Mouse (Mus musculus) myocyte (in vitro differentiated cells): ENCODE results near the gene Grwd1. TPM values are rescaled to one million over a fixed set of nuclear protein-coding genes. Genes with fewer than 3 reads are reported as not detected.

Experiments used
- H3K27me3 ChIP-seq: one replicate; pipeline ENCODE4 v1.6.1; 2011; ENCODE audit not compliant: control insufficient read depth, insufficient read depth, insufficient read length
- H3K36me3 ChIP-seq: one replicate; pipeline ENCODE4 v1.6.1; 2011; ENCODE audit not compliant: control insufficient read depth, insufficient read depth
- H3K4me2 ChIP-seq: one replicate; pipeline ENCODE4 v1.6.1; 2011; ENCODE audit warnings: low read depth, control low read depth
- H3K4me3 ChIP-seq: one replicate; pipeline ENCODE4 v1.5.1; 2011; ENCODE audit warnings: mild to moderate bottlenecking, control low read depth, moderate library complexity
- H3K79me2 ChIP-seq: one replicate; pipeline ENCODE4 v1.6.1; 2011; ENCODE audit not compliant: control insufficient read depth, insufficient read depth
- H3ac ChIP-seq: one replicate; pipeline ENCODE4 v1.6.1; 2011; ENCODE audit not compliant: control insufficient read depth, insufficient read length
- CEBPB ChIP-seq: IDR thresholded peaks from 2 replicates; pipeline ENCODE4 v1.6.1; 2011; ENCODE audit warnings: mild to moderate bottlenecking, moderate library complexity; ENCODE audit not compliant: poor library complexity, insufficient read depth, severe bottlenecking
- E2F4 ChIP-seq: IDR thresholded peaks from one replicate; pipeline ENCODE4 v1.6.1; 2011; ENCODE audit warnings: mild to moderate bottlenecking, control low read depth, moderate library complexity; ENCODE audit not compliant: insufficient read depth
- MAX ChIP-seq: IDR thresholded peaks from one replicate; pipeline ENCODE4 v1.6.1; 2011; ENCODE audit warnings: low read depth, mild to moderate bottlenecking, control low read depth
- MYOD1 ChIP-seq, 3 experiments: IDR thresholded peaks; one replicate each; pipeline ENCODE4 v1.6.1; 2011; ENCODE audit warnings: control low read depth in 2 of 3, low read depth in 2 of 3, mild to moderate bottlenecking in 2 of 3, moderate library complexity in 1 of 3; ENCODE audit not compliant: insufficient read length in 2 of 3, control insufficient read depth in 1 of 3
- MYOG ChIP-seq, 3 experiments: IDR thresholded peaks; one replicate each; pipeline ENCODE4 v1.6.1; 2011; ENCODE audit warnings: control low read depth in 2 of 3, low read depth in 2 of 3, mild to moderate bottlenecking in 2 of 3; ENCODE audit not compliant: insufficient read length in 2 of 3, control insufficient read depth in 1 of 3, insufficient read depth in 1 of 3
- POLR2A ChIP-seq: IDR thresholded peaks from one replicate; pipeline ENCODE4 v1.6.1; 2011; ENCODE audit warnings: low read depth, mild to moderate bottlenecking, control low read depth, moderate library complexity; ENCODE audit not compliant: insufficient read length
- POLR2AphosphoS2 ChIP-seq: IDR thresholded peaks from one replicate; pipeline ENCODE4 v1.6.1; 2011; ENCODE audit warnings: low read depth, control low read depth; ENCODE audit not compliant: insufficient read length
- REST ChIP-seq: IDR thresholded peaks from one replicate; pipeline ENCODE4 v1.6.1; 2011; ENCODE audit warnings: mild to moderate bottlenecking, control low read depth, moderate library complexity; ENCODE audit not compliant: insufficient read depth, insufficient read length
- SRF ChIP-seq: IDR thresholded peaks from one replicate; pipeline ENCODE4 v1.6.1; 2011; ENCODE audit warnings: low read depth; ENCODE audit not compliant: control insufficient read depth, insufficient read length
- TCF12 ChIP-seq: IDR thresholded peaks from one replicate; pipeline ENCODE4 v1.6.1; 2011; ENCODE audit warnings: mild to moderate bottlenecking, control low read depth; ENCODE audit not compliant: poor library complexity, insufficient read depth, severe bottlenecking
- TCF3 ChIP-seq: IDR thresholded peaks from one replicate; pipeline ENCODE4 v1.6.1; 2011; ENCODE audit warnings: low read depth, control low read depth; ENCODE audit not compliant: insufficient read length
- USF1 ChIP-seq: IDR thresholded peaks from one replicate; pipeline ENCODE4 v1.6.1; 2011; ENCODE audit warnings: low read depth, mild to moderate bottlenecking, control low read depth, moderate library complexity
- polyA plus RNA-seq: library from polyadenylated mRNA; unstranded; fragments of >200 nt; fragmentation: generic; extraction: Trizol; gene quantifications from one replicate; pipeline ENCODE4 v1.2.1, GENCODE M21; 2012; ENCODE audit warnings: missing spikeins

Grwd1 gene
- polyA plus RNA-seq, 1 experiment, result 36.2 TPM

GRCm38 (mm10) chr7:45783511-45784091, 47.1 kb downstream of the Grwd1 start, which contains the start of gene Lmtk3:
Lmtk3 (plus strand) TSS chr7:45783738.
- Histone ChIP-seq H3K4me2 (peak within 1 kb of the TSS; percentile 50), H3K4me3 (no peak within 1 kb of the TSS), H3ac (no peak within 1 kb of the TSS), H3K27me3 (peaks cover 41% of the 10 kb centered on the region), H3K36me3 (no peaks in the 10 kb centered on the region), H3K79me2 (no peaks in the 10 kb centered on the region)
- TF ChIP-seq SRF, result no peak
- no peak for TF ChIP-seq REST
- no peak for TF ChIP-seq POLR2AphosphoS2

GRCm38 (mm10) chr7:45782271-45782670, 48.5 kb downstream of the Grwd1 start:
- Histone ChIP-seq H3K4me2 (no peak overlapping the region), H3K4me3 (no peak overlapping the region), H3K36me3 (no peaks in the 10 kb centered on the region), H3K27me3 (peaks cover 36% of the 10 kb centered on the region), H3ac (no peak overlapping the region), H3K79me2 (no peaks in the 10 kb centered on the region)
- TF ChIP-seq MYOG (IDR thresholded peaks at IDR 0.05; ENCODE audit: control insufficient read depth in 1 of 3, insufficient read depth in 1 of 3, insufficient read length in 2 of 3, low read depth in 2 of 3) (no peak), MAX (no peak), SRF (no peak), TCF12 (no peak), CEBPB (no peak), POLR2AphosphoS2 (no peak), REST (no peak), MYOD1 (IDR thresholded peaks at IDR 0.05; ENCODE audit: control insufficient read depth in 1 of 3, insufficient read length in 2 of 3, low read depth in 2 of 3) (no peak), USF1 (no peak), POLR2A (no peak), E2F4 (no peak), TCF3 (no peak)

- Histone ChIP-seq H3K36me3 (no peaks in the 10 kb centered on the region), H3ac (no peak overlapping the region), H3K4me2 (no peak overlapping the region), H3K79me2 (no peaks in the 10 kb centered on the region), H3K4me3 (no peak overlapping the region), H3K27me3 (peaks cover 10% of the 10 kb centered on the region)
- TF ChIP-seq CEBPB, result no peak
- no peak for TF ChIP-seq SRF
- no peak for TF ChIP-seq TCF12
- no peak for TF ChIP-seq POLR2A
- TF ChIP-seq MYOG (IDR thresholded peaks at IDR 0.05; ENCODE audit: control insufficient read depth in 1 of 3, insufficient read depth in 1 of 3, insufficient read length in 2 of 3, low read depth in 2 of 3), result no peak
- TF ChIP-seq POLR2AphosphoS2, result no peak
- TF ChIP-seq TCF3, result no peak
Measured at GRCm38 (mm10) chr7:45779081-45779641, 51.6 kb downstream of the Grwd1 start.

GRCm38 (mm10) chr7:45775237-45775636, 55.5 kb downstream of the Grwd1 start:
- H3K36me3 ChIP-seq, result no peaks in the 10 kb centered on the region
- H3K79me2 ChIP-seq, result no peaks in the 10 kb centered on the region
- H3K27me3 ChIP-seq, result peaks cover 18% of the 10 kb centered on the region
- H3K4me2 ChIP-seq, result no peak overlapping the region
- no peak overlapping the region for H3K4me3 ChIP-seq
- H3ac ChIP-seq, result no peak overlapping the region
- TF ChIP-seq MAX, result no peak
- no peak for TF ChIP-seq SRF
- no peak for TF ChIP-seq POLR2AphosphoS2
- TF ChIP-seq MYOD1 (IDR thresholded peaks at IDR 0.05; ENCODE audit: control insufficient read depth in 1 of 3, insufficient read length in 2 of 3, low read depth in 2 of 3), result no peak
- TF ChIP-seq POLR2A, result no peak
- TF ChIP-seq E2F4, result no peak
- no peak for TF ChIP-seq USF1
- TF ChIP-seq MYOG (IDR thresholded peaks at IDR 0.05; ENCODE audit: control insufficient read depth in 1 of 3, insufficient read depth in 1 of 3, insufficient read length in 2 of 3, low read depth in 2 of 3), result no peak
- TF ChIP-seq TCF12, result no peak
- no peak for TF ChIP-seq TCF3
- no peak for TF ChIP-seq REST
- TF ChIP-seq CEBPB, result no peak

Other genes with a start within 250 kb of the Grwd1 start
- 486 TPM for gene Fgf21, start 215.5 kb downstream of the Grwd1 start, polyA plus RNA-seq
- 3.8 TPM for gene Fut1, start 213.7 kb downstream of the Grwd1 start, polyA plus RNA-seq
- gene Izumo1, start 209.1 kb downstream of the Grwd1 start, polyA plus RNA-seq, result not detected
- gene Rasip1, start 203.5 kb downstream of the Grwd1 start, polyA plus RNA-seq, result 0.40 TPM
- 12.5 TPM for gene Mamstr, start 191.0 kb downstream of the Grwd1 start, polyA plus RNA-seq
- gene Fut2, start 164.6 kb downstream of the Grwd1 start, polyA plus RNA-seq, result 0.41 TPM
- 3.6 TPM for gene Ntn5, start 146.9 kb downstream of the Grwd1 start, polyA plus RNA-seq
- gene Sec1, start 136.5 kb downstream of the Grwd1 start, polyA plus RNA-seq, result 0.41 TPM
- 3.6 TPM for gene Car11, start 131.1 kb downstream of the Grwd1 start, polyA plus RNA-seq
- gene Dbp, start 125.9 kb downstream of the Grwd1 start, polyA plus RNA-seq, result 26.2 TPM
- 3,224 TPM for gene Rpl18, start 115.5 kb downstream of the Grwd1 start, polyA plus RNA-seq
- 22.8 TPM for gene Sphk2, start 112.9 kb downstream of the Grwd1 start, polyA plus RNA-seq
- gene Fam83e, start 109.7 kb downstream of the Grwd1 start, polyA plus RNA-seq, result 0.18 TPM
- not detected for gene Spaca4, start 105.1 kb downstream of the Grwd1 start, polyA plus RNA-seq
- gene Lmtk3, start 47.2 kb downstream of the Grwd1 start, polyA plus RNA-seq, result 0.11 TPM
- 0.47 TPM for gene Sult2b1, start 46.3 kb downstream of the Grwd1 start, polyA plus RNA-seq
- 145 TPM for gene Cyth2, start 16.4 kb downstream of the Grwd1 start, polyA plus RNA-seq
- 0.05 TPM for gene Kcnj14, start 6.2 kb downstream of the Grwd1 start, polyA plus RNA-seq
- gene Kdelr1, start 41.8 kb upstream of the Grwd1 start, polyA plus RNA-seq, result 132 TPM
- gene Grin2d, start 47.4 kb upstream of the Grwd1 start, polyA plus RNA-seq, result 0.65 TPM
- gene Syngr4, start 65.8 kb upstream of the Grwd1 start, polyA plus RNA-seq, result 0.23 TPM
- 26.9 TPM for gene Tmem143, start 66.0 kb upstream of the Grwd1 start, polyA plus RNA-seq
- gene Emp3, start 90.5 kb upstream of the Grwd1 start, polyA plus RNA-seq, result 409 TPM
- gene Ccdc114, start 93.1 kb upstream of the Grwd1 start, polyA plus RNA-seq, result 1.0 TPM
- not detected for gene Abcc6, start 199.4 kb upstream of the Grwd1 start, polyA plus RNA-seq
- 79.2 TPM for gene Nomo1, start 202.8 kb upstream of the Grwd1 start, polyA plus RNA-seq